Mouse (Mus musculus) spleen, embryonic (tissue): ENCODE measurements around the gene Dnajb13.

Experiments used
- CTCF ChIA-PET: fragments of 350-600 bp; sonication (Branson Sonifier 250); formaldehyde crosslinking; loops from one replicate; lab custom pipeline; 2022; lab: Charles Lee

The Dnajb13 gene

DNA sequence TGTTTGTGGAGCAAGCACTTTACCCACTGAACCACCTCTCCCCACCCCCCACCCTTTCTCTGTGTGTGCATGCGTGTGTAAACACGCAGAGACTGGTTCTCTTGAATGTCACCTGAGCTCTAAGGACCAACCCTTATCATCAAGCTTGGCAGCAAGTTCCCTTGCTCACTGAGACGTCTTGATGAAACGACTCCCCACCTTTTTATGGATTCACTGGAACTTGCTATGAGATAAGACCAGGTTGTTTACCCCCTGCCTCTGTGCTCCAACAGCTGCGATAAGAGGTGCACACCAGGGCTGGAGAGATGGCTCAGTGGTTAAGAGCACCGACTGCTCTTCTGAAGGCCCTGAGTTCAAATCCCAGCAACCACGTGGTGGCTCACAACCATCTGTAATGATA lies 5.4 kb upstream of the Dnajb13 start:
- CTCF ChIA-PET = interaction anchor here (1.7 kb wide), 1 partner anchor 143 kb away, joined by 4 read pairs; no protein-coding TSS in a partner anchor

GRCm38 (mm10) chr7:100511602-100512001 lies 3.2 kb downstream of the Dnajb13 start:
- CTCF ChIA-PET = interaction anchor here (0.5 kb wide), 1 partner anchor 65 kb away, joined by 8 read pairs; no protein-coding TSS in a partner anchor

DNA sequence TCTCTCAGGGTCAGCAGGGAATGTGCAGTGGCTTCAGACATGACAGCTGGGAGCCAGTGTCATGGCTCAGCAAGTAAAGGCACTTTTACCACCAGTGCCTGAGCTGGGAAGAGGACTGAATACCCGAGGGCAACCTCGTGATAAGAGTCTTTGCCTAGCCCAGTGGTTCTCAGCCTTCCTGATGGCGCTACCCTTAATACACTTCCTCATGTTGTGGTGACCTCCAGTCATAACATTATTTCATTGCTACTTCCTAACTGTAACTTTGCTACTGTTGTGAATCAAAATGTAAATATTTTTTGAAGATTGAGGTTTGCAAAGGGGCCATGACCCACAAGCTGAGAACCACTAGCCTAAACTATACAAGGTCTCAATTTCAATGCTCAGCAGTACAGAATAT lies 6.1 kb downstream of the Dnajb13 start:
- CTCF ChIA-PET = interaction anchor here (0.7 to 1.0 kb wide), 2 partner anchors 8 to 92 kb away, joined by 3 to 8 read pairs; no protein-coding TSS in a partner anchor

GRCm38 (mm10) chr7:100506494-100506893 lies 8.3 kb downstream of the Dnajb13 start:
- CTCF ChIA-PET = interaction anchor here (0.6 kb wide), 2 partner anchors 160 to 1220 kb away, joined by 3 read pairs; no protein-coding TSS in a partner anchor

- CTCF ChIA-PET = interaction anchor here (0.6 to 0.7 kb wide), 4 partner anchors 74 to 1679 kb away, joined by 3 to 7 read pairs (median 3); no protein-coding TSS in a partner anchor
Observed at GRCm38 (mm10) chr7:100504740-100505487, 9.8 kb downstream of the Dnajb13 start.

DNA sequence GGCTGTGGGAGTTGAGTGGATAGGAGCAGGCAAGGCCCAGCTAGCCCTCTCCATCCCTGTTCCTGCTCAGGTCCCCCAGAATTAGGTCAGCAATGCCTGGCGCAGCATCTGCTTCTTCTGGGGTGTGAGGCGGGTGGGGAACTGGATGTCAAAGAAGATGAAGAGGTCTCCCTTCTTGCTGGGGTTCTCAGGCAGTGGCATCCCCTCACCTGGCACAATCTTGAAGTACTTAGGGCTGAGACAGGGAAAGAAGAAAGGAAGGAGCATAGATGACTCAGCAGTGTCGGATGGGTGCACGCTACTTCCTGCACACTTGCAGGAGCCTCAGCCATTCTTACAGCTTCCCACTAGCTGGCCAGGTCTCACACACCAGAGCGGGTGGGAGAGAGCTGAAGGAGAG lies 11.7 kb downstream of the Dnajb13 start:
- CTCF ChIA-PET = no interaction called here

DNA sequence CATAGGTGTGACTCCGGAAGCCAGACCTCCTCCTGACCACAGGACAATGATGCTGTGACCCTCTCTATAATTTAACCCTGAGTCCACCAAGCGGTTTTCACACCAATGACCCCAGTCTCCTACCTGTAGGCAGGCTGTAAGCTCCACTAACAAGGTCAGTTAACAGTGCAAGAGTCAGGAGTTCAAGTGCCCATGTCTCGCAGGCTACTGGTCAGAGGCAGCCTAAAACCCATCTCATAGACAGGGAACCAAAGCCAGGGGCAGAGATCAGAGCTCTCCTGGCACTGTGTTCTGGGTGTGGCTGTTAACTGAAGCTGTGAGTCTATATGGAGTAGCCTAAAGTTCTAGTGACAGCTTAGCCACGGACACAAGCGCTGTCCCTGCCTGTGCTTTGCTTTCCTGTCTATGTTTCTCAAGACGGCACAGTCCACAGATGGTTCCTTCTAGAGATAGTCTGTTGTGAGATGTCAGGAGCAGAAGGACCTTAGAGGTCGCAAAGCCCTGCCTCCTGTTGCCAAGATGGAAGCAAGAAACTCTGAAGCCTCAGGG lies 12.3 kb downstream of the Dnajb13 start:
- CTCF ChIA-PET = interaction anchor here (0.6 kb wide), 1 partner anchor 848 kb away, joined by 8 read pairs; no protein-coding TSS in a partner anchor

GRCm38 (mm10) chr7:100501844-100502373 lies 12.9 kb downstream of the Dnajb13 start:
- CTCF ChIA-PET = interaction anchor here (0.6 kb wide), 1 partner anchor 849 kb away, joined by 8 read pairs; no protein-coding TSS in a partner anchor

DNA sequence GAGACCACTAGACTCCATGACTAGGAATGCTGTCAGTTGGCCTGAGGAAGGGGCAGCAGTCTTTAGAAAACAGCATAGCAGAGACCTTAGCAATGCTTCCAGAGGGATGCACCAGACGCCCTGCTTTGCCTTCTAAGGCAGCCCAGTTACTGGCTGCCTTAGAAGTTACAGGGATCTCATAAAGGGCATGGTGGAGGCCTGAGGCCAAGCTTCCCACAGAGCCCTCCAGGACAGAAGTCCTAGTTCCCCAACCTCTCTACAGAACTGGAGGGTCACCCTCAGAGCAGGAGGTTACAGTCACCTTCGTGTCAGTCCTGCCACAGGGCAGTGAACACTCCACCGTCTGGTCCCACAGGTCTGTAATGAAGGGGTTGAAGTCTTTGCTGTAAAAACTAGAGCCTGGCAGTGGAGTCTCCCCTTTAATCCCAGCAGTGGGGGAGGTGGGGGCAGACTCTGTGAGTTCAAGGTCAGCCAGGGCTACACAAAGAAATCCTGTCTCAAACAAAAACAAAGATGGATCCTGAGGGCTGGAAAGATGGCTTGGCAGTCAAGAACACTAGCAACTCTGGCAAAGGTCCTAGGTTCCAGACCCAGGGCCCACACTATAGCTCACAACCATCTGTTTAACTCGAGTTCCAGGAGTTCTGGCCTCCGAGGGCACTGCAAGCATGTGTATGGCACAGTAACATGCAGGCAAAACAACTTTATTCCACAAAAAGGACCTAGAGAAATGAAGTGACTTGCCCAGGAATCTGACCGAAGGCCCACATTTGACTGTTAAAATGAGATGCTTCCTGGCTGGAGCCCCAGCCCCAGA lies 13.5 kb downstream of the Dnajb13 start:
- CTCF ChIA-PET = no interaction called here

DNA sequence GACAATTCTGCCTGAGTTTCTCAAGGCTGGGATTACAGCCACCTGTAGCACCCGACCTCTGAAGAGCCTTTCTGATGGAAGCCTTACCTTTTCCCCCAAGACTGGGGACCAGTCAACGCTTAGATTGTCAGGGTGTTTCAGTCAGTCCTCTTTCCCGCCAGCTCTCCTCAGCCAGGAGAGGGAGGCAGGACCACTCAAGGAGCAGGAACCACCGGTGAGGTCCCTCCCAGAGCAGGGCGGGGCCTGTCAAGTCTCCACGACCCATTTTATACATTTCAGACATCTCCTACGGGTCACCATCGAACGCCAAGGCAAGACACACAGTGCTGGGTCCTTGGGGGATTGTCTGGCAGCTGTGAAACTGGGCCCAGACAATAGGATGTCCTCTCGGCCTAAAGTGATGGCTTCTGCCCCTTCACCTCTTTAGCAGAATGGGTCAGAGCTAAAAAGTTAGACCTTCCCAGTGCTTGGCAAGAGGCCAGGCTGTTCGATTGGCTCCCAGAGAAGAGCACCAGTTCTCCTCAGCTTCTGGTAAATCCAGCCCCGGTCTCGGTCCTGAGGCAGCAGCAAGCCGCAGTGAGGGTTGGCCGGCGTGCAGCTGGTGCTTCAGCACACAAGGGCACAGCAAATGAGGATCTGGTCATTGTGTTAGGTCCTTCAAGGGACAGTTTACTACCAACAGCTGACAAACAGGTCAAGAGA lies 14.3 kb downstream of the Dnajb13 start:
- CTCF ChIA-PET = interaction anchor here (0.6 kb wide), 1 partner anchor 9 kb away, joined by 3 read pairs; no protein-coding TSS in a partner anchor

GRCm38 (mm10) chr7:100499465-100499864 lies 15.3 kb downstream of the Dnajb13 start:
- CTCF ChIA-PET = no interaction called here

GRCm38 (mm10) chr7:100497982-100498381 lies 16.8 kb downstream of the Dnajb13 start:
- CTCF ChIA-PET = interaction anchor here (0.5 kb wide), 1 partner anchor 30 kb away, joined by 3 read pairs; no protein-coding TSS in a partner anchor

DNA sequence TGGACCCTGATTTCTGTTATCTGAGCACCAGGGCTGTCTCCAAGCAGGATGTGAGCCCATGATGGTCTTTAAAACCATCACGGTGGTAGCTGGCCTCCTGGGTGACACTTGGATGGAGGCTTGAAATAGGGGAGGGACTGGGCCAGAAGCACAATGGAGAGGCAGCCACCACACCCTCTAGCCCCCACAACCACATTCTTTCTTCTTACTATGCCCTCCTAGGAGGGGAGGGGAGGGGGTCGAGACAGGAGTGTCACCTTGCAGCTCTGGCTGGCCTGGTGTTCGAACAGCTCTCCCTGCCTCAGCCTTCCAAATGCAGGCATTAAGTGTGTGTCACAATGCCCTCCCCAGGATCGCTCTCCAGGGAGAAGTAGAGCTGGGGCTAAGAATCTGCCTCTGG lies 17.4 kb downstream of the Dnajb13 start:
- CTCF ChIA-PET = interaction anchor here (0.5 kb wide), 1 partner anchor 30 kb away, joined by 3 read pairs; no protein-coding TSS in a partner anchor

DNA sequence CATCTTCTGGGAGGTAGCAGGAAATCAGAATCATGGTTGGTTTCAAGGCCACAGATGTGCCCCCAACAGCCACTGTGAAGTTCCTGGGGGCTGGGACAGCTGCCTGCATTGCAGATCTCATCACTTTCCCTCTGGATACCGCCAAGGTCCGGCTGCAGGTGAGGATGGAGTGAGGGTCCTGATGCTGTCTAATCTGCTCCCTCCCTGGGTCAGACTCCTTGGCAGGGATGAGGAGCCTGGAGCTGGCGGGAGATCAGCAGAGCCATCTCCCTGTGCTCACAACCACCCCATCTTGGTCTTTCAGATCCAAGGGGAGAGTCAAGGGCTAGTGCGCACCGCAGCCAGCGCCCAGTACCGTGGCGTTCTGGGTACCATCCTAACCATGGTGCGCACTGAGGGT lies 18.0 kb downstream of the Dnajb13 start:
- CTCF ChIA-PET = no interaction called here

DNA sequence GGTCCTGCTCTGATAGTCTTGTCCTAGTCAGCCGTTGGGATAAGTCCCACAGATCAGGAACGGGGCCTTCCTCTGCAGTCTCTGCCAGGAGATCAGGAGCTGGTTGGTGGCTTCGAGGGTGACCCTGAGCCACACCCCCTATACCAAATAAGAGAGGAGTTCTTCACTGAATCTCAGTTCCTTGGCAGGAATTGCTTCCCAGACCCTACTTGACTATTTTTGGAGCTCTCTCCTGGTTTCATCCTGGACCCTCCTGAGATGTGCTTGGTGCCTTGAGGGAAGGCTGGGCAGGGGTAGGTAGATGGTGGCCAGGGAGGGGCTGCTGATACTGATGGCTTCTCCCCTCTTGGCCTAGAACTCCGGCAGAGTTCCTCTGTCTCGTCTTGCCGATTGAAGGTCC lies 18.4 kb downstream of the Dnajb13 start:
- CTCF ChIA-PET = no interaction called here

- CTCF ChIA-PET = no interaction called here
Observed at GRCm38 (mm10) chr7:100495581-100496251, 19.0 kb downstream of the Dnajb13 start.

DNA sequence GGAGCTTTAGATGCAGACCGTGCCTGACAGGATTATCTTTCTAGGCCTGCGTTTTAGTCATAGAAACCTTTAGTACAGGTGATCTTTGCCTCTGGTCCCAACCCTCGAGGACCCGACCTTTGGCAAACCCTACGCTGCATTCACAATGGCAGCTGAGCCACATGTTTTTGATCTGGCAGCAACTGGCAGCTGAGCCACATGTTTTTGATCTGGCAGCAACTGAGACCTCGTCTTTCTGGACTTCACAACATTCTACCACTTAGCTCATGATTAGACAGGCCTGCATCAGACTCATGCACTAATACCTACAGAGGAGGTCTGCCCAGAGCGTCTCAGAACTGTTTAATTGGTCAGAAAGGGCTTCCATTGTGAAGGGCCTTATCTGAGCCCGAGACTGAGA lies 19.7 kb downstream of the Dnajb13 start:
- CTCF ChIA-PET = interaction anchor here (0.6 kb wide), 1 partner anchor 88 kb away, joined by 3 read pairs; no protein-coding TSS in a partner anchor

- CTCF ChIA-PET = interaction anchor here (0.6 kb wide), 1 partner anchor 89 kb away, joined by 3 read pairs; no protein-coding TSS in a partner anchor
Observed at GRCm38 (mm10) chr7:100494415-100494831, 20.3 kb downstream of the Dnajb13 start.

DNA sequence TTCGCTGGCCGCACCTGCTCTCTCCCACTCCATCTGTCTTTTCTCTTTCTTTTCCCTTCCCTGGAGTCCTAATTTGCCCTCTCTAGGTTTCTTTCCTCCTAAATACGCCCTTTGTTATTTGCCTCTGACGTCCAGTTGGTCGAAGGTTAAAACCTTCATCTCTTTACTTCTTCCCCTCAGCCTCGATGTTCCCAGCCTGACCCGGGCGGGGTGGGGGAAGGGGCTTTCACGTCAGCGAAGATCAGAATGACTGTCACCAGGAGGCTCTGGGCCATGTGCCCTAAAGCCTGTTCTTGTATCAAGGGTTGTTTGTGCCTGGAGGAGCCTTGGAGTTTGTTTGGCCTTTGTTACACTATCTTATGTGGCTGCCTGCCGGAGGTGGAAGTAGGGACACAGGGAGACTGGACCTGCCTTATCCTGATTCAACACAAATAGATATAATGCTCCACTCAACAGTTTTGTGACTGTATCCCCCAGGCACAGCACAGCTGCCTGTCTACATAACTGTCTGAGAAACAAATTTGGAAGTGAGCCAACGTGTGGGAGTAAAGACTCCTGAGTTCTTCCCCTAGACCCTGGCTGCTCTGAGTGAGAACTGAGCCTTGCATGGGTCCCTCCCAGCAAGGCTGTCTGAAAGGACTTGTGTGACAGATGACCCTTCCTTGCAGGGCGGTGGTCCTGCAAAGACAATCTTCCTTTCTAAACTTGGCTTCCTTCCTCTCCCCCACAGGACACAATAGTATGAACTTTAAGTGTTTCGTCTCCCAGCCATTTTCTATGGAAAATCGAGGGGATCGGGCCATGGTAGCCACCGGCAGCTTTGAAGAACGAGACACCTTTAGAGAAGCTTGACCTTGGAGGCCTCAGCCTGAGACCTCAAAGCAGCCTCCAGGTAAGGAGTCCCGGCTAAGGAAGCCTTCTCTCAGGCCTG lies 21.0 kb downstream of the Dnajb13 start:
- CTCF ChIA-PET = interaction anchor here (0.6 kb wide), 1 partner anchor 300 kb away, joined by 5 read pairs; no protein-coding TSS in a partner anchor
